Mouse (Mus musculus) lung, postnatal 36 days (tissue): Measurements from ENCODE around the gene Gm45021.
"Not testable (repeated sequence)": the region's sequence is repeated elsewhere in the genome, so short reads cannot be mapped to it uniquely, and the experiment has no call there.

ENCODE experiments used
- DNase-seq: peaks from one replicate; pipeline ENCODE4 v3.0.0; 2022; ENCODE audit warnings: mixed read lengths

Gm45021 gene

DNA sequence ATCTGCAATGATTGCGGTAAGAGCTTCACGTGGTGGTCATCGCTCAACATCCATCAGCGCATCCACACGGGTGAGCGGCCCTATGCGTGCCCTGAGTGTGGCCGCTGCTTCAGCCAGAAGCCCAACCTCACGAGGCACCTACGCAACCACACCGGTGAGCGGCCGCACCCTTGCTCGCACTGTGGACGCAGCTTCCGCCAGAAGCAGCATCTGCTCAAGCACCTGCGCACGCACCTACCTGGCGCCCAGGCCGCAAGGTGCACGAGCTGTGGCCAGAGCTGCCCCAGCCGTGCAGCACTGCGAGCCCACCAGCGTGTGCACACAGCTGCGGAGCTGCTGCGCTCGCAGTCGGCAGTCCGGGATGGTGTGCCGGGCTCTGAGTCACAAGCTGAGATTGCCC lies 30.6 kb downstream of the Gm45021 start:
- no peak for DNase-seq

DNA sequence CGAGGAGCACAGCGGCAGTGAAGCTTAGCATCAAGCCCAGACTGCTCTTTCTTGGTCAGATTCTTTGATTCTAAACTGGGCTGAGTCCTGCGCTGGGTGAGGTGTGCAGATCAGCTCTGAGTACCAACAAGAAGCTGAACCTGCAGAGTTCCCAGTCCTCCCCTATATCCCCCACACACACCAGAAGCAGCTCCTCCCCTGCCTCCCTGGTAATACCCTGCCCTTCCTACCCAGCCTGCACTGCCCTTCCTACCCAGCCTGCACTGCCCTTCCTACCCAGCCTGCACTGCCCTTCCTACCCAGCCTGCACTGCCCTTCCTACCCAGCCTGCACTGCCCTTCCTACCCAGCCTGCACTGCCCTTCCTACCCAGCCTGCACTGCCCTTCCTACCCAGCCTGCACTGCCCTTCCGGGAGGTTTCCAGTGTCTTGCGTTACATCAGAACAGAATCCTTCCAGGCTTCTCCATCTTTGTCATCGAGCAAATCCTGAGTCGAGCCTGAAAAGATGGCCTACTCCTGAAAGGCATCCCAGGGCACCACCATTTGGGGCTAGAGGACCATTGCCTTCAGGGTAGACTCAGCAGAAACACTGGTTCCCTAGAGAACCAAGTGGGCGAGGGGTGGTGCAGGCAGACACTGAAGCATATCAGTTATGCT lies 32.9 kb downstream of the Gm45021 start:
- DNase-seq: not testable (repeated sequence)

DNA sequence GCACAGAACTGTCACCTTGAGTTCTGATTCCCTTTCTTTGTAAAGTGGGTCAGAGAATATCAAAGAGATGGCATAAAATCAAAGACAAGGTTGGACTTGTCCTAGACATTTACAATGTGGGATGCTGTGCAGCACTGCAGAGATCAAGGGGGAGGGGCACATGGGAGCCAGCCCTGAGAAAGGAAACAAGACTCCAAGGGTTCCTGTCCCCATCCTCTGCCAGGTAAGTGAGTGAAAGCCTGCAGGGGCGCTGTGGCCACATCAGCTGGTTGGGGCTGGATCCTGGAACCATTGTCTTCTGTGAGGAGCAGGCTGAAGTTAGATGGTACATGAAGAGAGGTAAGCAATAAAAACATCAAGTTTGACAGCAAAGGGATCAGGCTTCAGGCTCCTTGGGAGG lies 34.0 kb downstream of the Gm45021 start:
- DNase-seq: no peak

DNA sequence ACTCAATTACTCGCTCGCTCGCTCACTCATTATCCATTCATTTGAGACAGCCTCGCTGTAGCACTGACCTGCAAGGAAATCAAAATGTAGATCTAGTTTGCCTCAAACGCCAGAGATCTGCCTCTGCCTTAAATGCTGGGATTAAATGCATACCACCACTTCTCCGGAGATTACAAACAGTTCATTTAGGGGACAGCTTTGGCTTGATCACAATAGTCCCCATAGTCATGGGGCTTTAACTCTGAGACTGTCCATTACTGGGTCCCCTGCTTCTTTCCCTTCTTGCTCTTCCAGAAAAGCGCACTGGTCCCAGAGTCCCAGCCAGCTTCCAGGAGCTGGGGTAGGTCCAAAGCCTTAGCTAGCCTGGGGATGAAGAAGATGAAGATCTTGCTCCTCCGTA lies 37.1 kb downstream of the Gm45021 start, which contains the start of gene AI854703:
TSS of gene AI854703 (plus strand) at position 301 of the 400 bp plus-strand sequence.
- no peak for DNase-seq

DNA sequence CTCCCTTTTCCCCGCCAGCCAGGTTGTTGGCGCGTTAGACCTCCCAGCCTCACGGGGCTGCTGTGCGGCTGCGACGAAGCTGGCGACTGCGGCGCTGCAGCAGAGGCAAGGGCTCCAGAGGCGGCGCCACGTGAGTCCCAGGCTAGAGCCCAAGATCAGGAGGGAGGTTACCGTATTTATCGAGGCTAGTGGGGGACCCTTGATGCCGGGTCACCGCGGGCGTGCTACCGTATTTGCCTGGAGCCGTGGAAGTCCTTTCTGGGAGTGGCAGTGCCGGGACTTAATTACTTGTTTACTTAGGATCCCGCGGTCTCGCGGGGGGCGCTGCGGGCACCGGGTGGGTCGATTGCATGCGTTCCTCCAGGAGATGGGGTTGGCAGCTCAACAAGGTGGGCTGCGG lies 37.6 kb downstream of the Gm45021 start:
- DNase-seq: peak; percentile 28

DNA sequence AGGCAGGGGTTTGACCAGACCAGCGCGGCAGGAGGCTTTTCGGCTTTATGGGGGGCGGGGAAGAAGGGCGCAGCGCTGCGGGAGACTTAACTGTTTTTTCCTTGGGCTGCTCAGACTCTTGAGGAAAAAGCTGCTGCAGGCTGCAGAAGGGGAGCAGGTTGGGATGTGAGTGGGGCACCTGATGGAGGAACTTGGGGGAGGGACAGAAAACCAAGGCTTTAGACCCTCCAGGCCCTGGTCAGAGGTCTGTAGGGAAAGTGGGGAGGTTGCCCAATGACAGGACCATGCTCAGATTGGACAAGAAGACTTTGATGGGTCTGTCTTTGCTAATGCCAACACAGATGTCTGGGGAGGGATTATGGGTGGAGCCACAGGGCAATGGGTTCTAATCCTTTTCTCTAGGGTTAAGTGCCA lies 38.1 kb downstream of the Gm45021 start:
- DNase-seq: no peak

DNA sequence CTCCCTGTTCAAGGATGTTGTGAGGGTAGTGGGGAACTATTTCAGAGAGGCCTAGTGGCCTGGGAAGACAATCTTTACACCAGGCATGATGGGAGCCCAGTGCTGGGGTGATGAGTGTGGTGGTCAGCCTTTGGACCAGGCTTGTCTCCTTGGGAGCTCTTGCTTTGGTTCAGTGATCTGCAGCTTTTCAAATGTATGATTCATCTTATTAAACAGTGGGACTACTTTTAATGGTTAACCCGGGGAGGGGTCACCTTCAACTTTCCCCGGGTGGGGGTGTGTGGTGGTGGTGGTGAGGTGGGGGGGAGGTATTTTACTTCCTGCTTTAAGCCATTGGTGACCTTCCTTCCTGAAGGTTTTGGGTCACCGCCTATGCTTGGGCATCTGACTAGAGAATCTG lies 39.0 kb downstream of the Gm45021 start:
- DNase-seq: no peak

DNA sequence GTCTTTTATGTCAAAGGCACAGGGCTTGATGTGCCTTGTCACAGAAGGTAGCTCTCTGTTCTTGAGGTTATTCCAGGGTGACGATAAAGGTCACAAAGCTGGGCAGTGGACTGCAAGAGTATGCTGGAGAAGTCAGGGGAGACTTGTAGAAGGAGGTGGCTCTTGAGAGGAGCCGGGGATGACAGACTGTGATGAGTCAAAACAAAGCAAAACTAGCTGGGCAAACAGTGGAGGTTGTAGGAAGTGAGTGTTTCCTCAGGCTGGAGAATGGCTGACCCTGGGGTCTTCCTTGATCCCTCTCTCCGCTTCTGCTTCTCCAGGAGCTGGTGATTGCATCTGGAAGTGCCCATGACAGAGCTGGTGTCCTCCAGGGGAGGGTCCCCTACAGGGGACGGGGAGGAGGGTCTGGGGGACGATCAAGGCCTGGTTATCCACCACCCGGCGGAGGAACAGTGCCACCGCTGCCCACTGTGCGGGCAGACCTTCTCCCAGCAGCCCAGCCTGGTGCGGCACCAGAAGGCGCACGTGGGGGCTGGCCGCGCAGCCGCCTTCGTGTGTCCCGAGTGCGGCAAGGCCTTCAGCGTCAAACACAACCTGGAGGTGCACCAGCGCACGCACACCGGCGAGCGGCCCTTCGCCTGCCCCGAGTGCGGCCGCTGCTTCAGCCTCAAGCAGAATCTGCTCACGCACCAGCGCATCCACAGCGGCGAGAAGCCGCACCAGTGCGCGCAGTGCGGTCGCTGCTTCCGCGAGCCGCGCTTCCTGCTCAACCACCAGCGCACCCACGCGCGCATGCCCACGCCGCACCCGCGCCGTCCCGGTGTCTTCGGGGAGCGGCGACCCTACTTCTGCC lies 39.6 kb downstream of the Gm45021 start:
- DNase-seq: no peak

DNA sequence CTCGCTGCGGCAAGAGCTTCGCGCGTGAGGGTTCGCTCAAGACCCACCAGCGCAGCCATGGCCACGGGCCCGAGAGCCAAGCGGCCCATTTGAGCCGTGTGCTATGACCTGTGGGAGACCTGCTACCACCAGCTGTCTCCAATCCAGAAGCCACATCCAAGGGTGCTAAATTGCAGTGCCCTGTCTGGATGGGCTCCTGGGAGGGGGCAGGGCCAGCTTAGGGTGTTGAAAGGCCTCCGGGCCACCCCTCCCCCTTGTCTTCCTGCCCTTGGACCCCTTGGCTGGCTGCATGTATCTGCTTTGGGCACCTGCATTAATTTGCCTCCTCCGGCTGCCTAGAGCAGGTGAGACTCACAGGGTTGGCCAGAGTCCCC lies 40.2 kb downstream of the Gm45021 start:
- no peak for DNase-seq

DNA sequence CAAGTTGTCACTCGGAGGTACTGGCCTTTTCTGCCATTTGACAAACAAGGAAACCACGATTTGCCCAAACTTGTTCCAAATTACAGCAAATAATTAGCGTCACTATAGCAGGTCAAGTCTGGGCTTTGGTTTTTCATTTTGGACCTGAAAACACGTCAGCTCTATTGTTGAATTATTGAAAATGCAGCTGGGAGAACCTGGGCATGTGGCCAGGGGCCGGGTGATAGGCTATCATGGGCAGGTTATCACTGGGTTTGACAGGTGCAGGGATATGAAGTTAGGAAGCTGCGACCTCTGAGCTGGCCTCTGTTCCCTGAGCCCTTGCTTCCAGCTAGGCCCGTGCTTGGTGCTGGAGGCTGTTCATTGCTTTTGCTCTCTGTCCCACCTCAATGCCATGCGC lies 41.4 kb downstream of the Gm45021 start:
- no peak for DNase-seq

DNA sequence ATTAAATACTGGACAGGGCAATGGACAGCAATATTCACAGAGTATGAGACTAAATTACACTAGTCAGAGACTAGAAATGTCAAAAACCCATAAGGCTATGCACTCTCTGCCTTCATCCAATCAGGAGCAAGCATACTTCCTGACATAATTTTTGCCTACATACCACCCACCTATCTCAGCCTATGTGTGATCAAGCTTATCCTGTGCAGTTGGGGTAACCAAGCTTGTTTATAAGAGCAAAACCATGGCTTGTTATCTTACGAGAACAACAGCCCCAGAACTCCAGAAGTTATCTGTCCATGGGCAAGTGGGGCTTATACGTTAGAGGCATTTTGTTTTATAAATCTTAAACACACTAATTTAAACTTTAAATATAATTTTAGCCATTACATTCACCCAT lies 45.7 kb downstream of the Gm45021 start:
- no peak for DNase-seq

DNA sequence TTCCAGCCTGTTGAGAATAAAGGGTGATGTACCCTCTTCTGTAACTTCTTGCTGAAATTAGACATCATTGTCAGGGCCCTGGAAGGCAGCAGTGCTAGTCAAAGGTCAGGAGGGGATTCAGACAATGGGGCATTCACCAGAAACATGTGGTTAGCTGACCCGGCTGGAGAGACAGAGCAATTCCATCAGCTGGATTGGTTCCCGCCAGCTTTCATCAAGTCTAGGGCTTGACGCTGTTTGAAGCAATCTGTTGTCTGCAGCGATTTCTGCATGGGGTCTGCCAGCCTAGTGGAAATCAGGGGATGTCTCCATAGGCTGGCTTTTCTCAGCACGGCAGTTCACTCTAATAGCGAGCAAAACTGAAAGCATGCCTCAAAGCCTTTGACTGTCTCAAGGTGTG lies 47.1 kb downstream of the Gm45021 start:
- DNase-seq: no peak

DNA sequence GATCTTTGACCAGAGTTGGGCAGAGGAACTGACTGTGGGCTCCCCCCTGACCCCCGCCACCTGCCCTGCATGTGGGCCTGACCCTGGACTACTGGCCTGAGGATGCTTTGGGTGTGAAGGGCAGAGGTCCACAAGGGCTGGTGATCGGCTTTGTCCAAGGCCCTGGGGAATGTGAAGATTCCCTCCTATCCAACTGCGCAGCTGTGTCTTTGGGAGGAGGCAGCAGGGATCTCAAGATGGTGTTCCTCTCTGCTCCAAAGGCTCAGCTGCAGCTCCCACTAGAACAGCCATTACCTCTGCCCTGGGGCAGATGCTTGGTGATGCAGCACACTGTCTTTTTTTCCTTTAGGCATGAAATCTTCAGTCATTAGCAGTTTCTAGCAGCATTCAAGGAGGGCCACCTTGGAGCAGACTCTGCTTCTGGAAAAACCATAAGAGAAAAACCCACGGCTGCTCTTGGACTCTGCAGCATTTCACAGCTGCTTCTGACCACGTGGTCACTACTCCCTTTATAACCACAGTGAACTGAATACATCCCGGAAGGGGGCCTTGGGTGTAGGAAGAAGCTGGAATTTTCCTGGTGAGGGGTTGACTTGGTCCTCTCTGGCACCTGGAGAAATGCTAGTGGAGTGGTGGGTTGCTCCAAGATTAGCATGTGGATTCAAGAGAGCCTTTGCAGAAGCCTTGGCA lies 48.5 kb downstream of the Gm45021 start:
- DNase-seq: no peak

DNA sequence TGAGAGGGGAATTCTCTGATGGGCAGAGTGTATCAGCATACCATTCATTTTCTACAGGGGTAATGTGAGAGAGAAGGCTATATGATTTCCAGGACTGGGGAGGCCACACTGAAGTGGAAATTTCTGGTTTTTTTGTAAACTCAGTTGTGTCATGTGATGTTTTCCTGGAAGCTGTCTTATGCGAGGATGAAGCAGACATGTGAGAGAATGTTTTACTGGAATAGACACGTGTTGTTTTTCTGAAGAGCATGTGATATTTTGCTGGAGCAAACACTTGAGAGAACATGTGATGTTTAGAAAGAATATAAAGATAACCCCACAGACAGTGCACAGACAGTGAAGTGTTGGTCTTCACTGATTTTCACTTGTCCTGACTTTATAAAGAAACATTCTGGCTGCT lies 49.1 kb downstream of the Gm45021 start:
- DNase-seq: no peak

DNA sequence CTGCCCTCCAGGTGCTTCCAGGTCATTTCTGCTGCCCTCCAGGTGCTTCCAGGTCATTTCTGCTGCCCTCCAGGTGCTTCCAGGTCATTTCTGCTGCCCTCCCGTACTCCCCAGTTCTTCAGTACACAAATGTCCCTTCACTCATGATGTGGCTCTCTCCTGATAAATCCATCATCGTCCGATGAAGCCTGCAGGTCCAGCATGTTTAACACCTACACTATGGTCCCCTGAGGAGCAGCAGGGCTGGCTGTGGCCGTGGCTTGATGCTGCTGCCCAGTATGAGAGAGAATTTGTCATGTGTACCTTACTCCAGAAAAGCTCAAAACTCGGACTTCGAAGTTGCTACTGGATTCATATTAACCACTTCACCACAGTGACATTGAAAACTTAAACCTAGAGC lies 52.0 kb downstream of the Gm45021 start:
- no peak for DNase-seq

DNA sequence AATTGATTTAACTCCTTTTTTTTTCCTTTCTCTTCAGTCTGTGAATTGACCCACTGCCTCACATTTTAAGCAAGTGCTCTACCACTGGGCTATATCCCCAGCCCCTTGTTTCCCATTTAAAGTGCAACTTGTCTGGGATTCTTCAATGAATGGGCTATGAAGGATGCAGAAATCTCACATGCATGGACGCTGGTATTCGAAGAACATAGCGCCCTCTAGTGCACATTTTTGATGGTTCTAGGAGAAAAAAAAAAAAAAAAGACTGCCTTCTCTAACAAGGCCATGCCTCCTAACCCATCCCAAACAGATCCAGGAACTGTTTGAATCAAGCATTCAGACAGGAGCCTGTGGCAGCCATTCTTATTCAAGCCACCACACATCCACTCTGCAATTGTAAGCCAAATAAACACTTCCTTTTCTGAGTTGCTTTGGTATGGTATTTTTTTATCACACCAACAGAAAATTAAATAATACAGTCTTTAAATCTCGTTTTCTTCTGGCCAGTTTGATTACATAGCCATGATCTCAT lies 53.4 kb downstream of the Gm45021 start:
- DNase-seq: peak; percentile 75

DNA sequence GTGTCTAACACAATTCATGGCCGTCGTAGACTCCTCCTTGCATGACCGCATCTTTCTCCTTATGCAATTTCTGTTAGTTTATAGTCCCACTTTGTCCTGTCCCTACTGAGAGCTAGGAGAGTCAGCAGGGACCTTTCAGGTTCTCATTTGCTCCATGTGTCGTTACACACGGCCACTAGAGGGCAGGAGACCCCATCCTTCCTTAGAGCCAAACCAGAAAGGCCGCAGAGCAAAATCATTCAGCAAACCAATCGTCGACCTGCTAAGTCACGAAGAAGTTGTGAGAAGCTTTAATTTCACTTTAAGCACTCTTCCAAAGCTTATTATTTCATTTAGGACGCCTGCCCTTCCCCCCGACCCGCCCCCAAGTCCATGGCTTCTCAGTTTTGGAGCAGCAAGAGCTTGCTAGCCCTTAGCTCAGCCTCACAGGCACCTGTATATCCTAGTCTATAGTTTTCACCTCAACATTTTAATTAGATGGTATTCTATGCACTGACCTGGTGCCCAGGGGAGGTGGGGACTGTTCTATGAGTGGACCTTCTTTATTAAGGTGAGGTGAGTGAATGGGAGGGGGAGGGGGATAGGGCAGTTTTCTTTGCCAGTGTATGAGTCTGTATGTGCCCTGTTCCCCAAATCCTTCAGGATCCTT lies 56.4 kb downstream of the Gm45021 start:
- peak; percentile 88 for DNase-seq

DNA sequence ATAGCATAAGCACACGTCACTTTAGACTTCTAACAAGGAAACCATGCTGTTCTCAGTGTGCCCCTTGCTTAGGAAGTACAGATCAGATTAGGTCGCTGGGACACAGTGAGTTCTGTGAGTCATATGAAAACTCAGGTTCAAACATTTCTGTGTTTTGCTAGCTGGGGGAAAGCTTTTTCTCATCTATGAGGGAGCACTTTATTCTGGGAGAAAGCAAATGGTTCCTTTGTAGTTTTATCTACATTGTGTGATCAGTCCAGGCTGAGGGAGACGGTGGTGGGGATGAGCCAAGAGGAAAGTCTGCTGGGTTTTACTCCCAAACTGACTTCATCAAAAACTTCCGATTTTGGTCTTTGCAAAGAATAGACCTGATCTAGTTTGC lies 56.9 kb downstream of the Gm45021 start:
- DNase-seq: no peak

DNA sequence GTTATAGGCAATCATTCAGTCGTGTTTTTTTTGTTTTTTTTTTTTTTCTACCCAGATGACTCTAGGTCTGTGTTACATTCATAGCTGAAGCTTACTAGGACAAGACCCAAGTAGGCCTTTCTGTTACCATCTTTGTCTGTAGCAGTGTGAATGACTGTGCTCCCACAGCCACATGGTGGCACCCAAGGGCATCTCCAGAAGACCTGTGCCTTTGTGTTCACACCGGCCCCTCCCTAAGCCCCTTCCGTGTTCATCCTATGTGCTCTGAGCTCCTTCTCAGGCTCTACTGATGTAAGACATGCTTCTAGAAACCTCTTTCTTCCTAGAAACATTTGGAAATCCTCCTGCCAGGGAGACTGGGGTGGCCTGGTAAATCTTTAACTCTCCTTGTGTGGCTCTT lies 57.6 kb downstream of the Gm45021 start, which contains the start of gene Gimap8:
TSS of gene Gimap8 (plus strand) at position 240 of the 400 bp plus-strand sequence.
- DNase-seq: peak; percentile 91

DNA sequence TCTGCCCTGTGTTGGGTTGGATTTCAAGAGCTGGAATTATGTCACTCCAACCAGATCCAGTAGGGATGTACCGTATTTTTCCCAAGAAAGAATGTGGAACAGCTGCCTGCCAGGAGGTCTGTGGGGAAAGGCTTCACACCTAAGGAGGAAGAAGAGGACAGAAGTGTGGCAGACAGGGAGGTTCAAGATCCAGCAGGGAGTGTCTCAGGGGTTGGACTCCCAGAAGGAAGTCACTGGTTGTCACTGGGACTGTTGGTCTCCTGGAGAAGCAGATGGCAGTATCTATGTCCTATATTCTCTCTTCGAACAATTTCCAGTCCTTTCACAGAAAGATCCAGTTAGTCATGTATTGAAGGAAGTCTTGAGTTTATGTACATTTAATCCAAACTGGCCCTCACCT lies 58.2 kb downstream of the Gm45021 start:
- peak; percentile 18 for DNase-seq

DNA sequence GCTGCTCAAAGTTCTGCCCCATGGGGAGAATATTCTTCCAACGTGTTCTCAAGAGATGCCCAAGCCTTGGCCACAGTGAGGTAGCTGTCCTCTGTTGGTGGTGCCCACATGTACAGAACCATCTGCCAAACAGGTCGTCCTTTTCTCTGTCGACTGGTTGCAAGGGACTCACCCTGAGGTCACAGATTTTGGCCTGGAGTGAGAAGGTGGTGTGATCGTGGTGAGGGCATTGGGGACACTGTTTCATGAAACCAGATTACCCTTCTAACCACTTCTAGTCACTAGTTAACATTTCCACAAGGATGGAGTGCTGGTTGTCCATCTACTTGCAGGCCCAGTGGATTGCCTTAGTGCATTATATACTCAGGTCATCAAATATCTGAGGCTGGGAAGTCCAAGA lies 59.4 kb downstream of the Gm45021 start:
- no peak for DNase-seq

DNA sequence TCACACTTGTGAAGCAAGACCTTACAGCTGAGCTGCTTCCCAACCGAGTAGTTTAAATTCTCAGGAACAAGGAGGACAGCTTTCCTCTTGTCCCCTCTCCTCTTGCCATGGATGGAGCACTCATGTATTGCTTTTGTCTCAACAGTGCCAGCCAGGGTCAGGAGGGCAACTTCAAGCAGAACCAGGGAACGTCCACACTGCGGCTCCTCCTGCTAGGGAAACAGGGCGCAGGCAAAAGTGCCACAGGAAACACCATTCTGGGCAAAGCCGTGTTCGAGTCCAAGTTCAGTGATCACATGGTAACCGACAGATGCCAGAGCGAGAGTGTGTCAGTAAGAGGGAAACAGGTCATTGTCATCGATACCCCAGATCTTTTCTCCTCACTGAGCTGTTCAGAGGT lies 60.6 kb downstream of the Gm45021 start:
- no peak for DNase-seq

DNA sequence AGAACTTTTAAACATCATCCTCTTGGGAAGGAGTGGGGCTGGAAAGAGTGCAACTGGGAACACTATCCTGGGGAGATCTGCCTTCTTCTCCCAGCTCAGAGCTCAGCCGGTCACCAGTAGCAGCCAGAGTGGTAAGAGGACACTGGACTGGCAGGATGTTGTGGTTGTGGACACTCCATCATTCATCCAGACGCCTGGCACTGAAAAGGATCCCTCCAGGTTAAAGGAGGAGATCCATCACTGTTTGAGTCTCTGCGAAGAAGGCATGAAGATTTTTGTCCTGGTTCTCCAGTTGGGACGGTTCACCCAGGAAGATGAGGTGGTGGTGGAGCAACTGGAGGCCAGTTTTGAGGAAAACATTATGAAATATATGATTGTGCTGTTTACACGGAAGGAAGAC lies 69.3 kb downstream of the Gm45021 start:
- DNase-seq: no peak
